Mouse (Mus musculus): Measurements from ENCODE around the gene Klk9.

Gene Klk9

GRCm38 (mm10) chr7:43791591-43791990 lies at the start of gene Klk9:
Gene Klk9, plus strand, starts transcription at chr7:43791891.
- DNase-seq = no peak

GRCm38 (mm10) chr7:43747788-43748187 lies 43.9 kb upstream of the Klk9 start:
- peak in 1 of 2 experiments; percentile 15 for DNase-seq

GRCm38 (mm10) chr7:43752806-43753205 lies 38.9 kb upstream of the Klk9 start:
- DNase-seq = no peak

GRCm38 (mm10) chr7:43766484-43766883 lies 25.2 kb upstream of the Klk9 start:
- DNase-seq = no peak

GRCm38 (mm10) chr7:43768597-43768996 lies 23.1 kb upstream of the Klk9 start, which contains the start of gene Klk12:
Gene Klk12, plus strand, starts transcription at chr7:43768897.
- no peak for DNase-seq

GRCm38 (mm10) chr7:43769636-43770035 lies 22.1 kb upstream of the Klk9 start:
- no peak for DNase-seq

GRCm38 (mm10) chr7:43770701-43771100 lies 21.0 kb upstream of the Klk9 start:
- no peak for DNase-seq

- DNase-seq = no peak
These were observed 19.8 kb upstream of the Klk9 start for GRCm38 (mm10) chr7:43771916-43772315.

GRCm38 (mm10) chr7:43772901-43773300 lies 18.8 kb upstream of the Klk9 start:
- DNase-seq = no peak

- no peak for DNase-seq
These were observed 17.3 kb upstream of the Klk9 start, which contains the start of gene Klk11 for GRCm38 (mm10) chr7:43774364-43774763. Gene Klk11, plus strand, starts transcription at chr7:43774604.

- no peak for DNase-seq
These were observed 16.9 kb upstream of the Klk9 start for GRCm38 (mm10) chr7:43774802-43775201.

- no peak for DNase-seq
These were observed 16.2 kb upstream of the Klk9 start for GRCm38 (mm10) chr7:43775311-43776057.

GRCm38 (mm10) chr7:43776506-43776905 lies 15.2 kb upstream of the Klk9 start:
- no peak for DNase-seq

- DNase-seq = no peak
These were observed 14.3 kb upstream of the Klk9 start for GRCm38 (mm10) chr7:43777423-43777822.

GRCm38 (mm10) chr7:43778176-43778970 lies 13.3 kb upstream of the Klk9 start:
- DNase-seq = no peak

- no peak for DNase-seq
These were observed 11.4 kb upstream of the Klk9 start for GRCm38 (mm10) chr7:43780241-43780640.

- DNase-seq = no peak
These were observed 10.9 kb upstream of the Klk9 start, which contains the start of gene Klk10 for GRCm38 (mm10) chr7:43780746-43781145. Gene Klk10, plus strand, starts transcription at chr7:43781035.

- DNase-seq = no peak
These were observed 10.2 kb upstream of the Klk9 start for GRCm38 (mm10) chr7:43781541-43781940.

GRCm38 (mm10) chr7:43782275-43783265 lies 9.1 kb upstream of the Klk9 start:
- DNase-seq = peak; percentile 78 to 85

GRCm38 (mm10) chr7:43785286-43785685 lies 6.4 kb upstream of the Klk9 start:
- DNase-seq = peak; percentile 28 to 47

- DNase-seq = no peak
These were observed 3.6 kb upstream of the Klk9 start for GRCm38 (mm10) chr7:43788096-43788495.

- DNase-seq = no peak
These were observed 2.4 kb upstream of the Klk9 start for GRCm38 (mm10) chr7:43789295-43789694.

GRCm38 (mm10) chr7:43796355-43796754 lies 4.7 kb downstream of the Klk9 start:
- no peak for DNase-seq
